Mouse (Mus musculus) myocyte (in vitro differentiated cells): ENCODE data around the gene Rusc2.

ENCODE experiments used
- MYOD1 ChIP-seq, 3 experiments: IDR thresholded peaks; one replicate each; pipeline ENCODE4 v1.6.1; 2011; ENCODE audit warnings: control low read depth in 2 of 3, low read depth in 2 of 3, mild to moderate bottlenecking in 2 of 3, moderate library complexity in 1 of 3; ENCODE audit not compliant: insufficient read length in 2 of 3, control insufficient read depth in 1 of 3
- POLR2A ChIP-seq: IDR thresholded peaks from one replicate; pipeline ENCODE4 v1.6.1; 2011; ENCODE audit warnings: low read depth, mild to moderate bottlenecking, control low read depth, moderate library complexity; ENCODE audit not compliant: insufficient read length
- USF1 ChIP-seq: IDR thresholded peaks from one replicate; pipeline ENCODE4 v1.6.1; 2011; ENCODE audit warnings: low read depth, mild to moderate bottlenecking, control low read depth, moderate library complexity

DNA sequence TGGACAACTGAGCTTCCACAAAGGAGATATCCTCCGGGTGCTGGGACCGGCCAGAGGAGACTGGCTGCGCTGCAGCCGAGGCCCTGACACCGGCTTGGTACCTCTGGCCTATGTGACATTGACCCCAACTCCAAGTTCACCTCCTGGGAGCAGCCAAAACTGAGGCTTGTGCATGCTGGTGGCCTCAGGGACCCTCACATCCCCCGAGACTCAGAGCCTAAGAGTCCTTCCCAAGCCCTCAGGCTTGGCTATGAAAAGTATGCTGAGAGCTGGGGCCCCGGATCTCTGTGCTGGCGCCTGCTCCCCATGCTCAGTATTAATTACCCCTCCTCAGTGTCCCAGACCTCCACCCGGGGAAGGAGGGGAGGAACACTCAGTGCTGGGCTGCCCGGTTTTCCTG is 44.7 kb downstream of the Rusc2 start:
- TF ChIP-seq POLR2A (no peak), USF1 (no peak), MYOD1 (IDR thresholded peaks at IDR 0.05; ENCODE audit: control insufficient read depth in 1 of 3, insufficient read length in 2 of 3, low read depth in 2 of 3) (no peak)
